Mouse (Mus musculus) liver, embryonic 15.5 days (tissue): ENCODE data around the gene Mypn. TPM values are rescaled to one million over a fixed set of nuclear protein-coding genes. Genes with fewer than 3 reads are reported as not detected.

Experiments
- ATAC-seq: fragments of 200-750 bp; cut with Nextera tagmentation; 2 replicates; pipeline ENCODE4 v1.8.0; 2017; ENCODE audit warnings: moderate number of reproducible peaks, mild to moderate bottlenecking, moderate library complexity; ENCODE audit not compliant: insufficient read depth
- H3K27ac ChIP-seq: fragments of 300-500 bp; sonication (generic); replicated peaks from 2 replicates; pipeline ENCODE4 v1.5.1; 2015; ENCODE audit warnings: mild to moderate bottlenecking, inconsistent platforms
- H3K27me3 ChIP-seq: fragments of 300-500 bp; sonication (generic); 2 replicates; pipeline ENCODE4 v1.6.1; 2015; ENCODE audit warnings: mild to moderate bottlenecking, inconsistent platforms
- H3K36me3 ChIP-seq: fragments of 300-500 bp; sonication (generic); replicated peaks from 2 replicates; pipeline ENCODE4 v1.6.1; 2015; ENCODE audit warnings: moderate library complexity, mild to moderate bottlenecking, inconsistent platforms
- H3K4me1 ChIP-seq: fragments of 300-500 bp; sonication (generic); replicated peaks from 2 replicates; pipeline ENCODE4 v1.6.1; 2015; ENCODE audit warnings: inconsistent platforms
- H3K4me2 ChIP-seq: fragments of 300-500 bp; sonication (generic); 2 replicates; pipeline ENCODE4 v1.6.1; 2015; ENCODE audit warnings: moderate library complexity, mild to moderate bottlenecking, inconsistent platforms
- H3K4me3 ChIP-seq: fragments of 300-500 bp; sonication (generic); replicated peaks from 2 replicates; pipeline ENCODE4 v1.5.1; 2015; ENCODE audit warnings: mild to moderate bottlenecking, inconsistent platforms
- H3K9ac ChIP-seq: fragments of 300-500 bp; sonication (generic); 2 replicates; pipeline ENCODE4 v1.6.1; 2015; ENCODE audit warnings: moderate library complexity, mild to moderate bottlenecking, inconsistent platforms
- H3K9me3 ChIP-seq: fragments of 300-500 bp; sonication (generic); replicated peaks from 2 replicates; pipeline ENCODE4 v1.6.1; 2016; ENCODE audit warnings: inconsistent platforms
- WGBS: fragments of 180-500 bp; shearing (Covaris S2); methylation state at CpG from one replicate; pipeline ENCODE4 v1.1.7; 2015; ENCODE audit warnings: mixed read lengths; ENCODE audit not compliant: insufficient replicate concordance; 5-methylcytosine and 5-hydroxymethylcytosine counted together
- polyA plus RNA-seq: library from polyadenylated mRNA; unstranded; fragments of >200 nt; fragmentation: Nextera tagmentation; extraction: Ambion mirVana; gene quantifications from 2 replicates; pipeline ENCODE4 v1.2.1, GENCODE M21; 2015

Gene Mypn
- polyA plus RNA-seq, 1 experiment from 2014 or later: 0.30 TPM

- no peak overlapping the region for H3K4me3 ChIP-seq
- H3K27ac ChIP-seq: no peak overlapping the region
- peak; percentile 73 for ATAC-seq
- H3K4me1 ChIP-seq: peaks cover 22% of the 10 kb centered on the region
- no peak overlapping the region for H3K9ac ChIP-seq
- H3K4me2 ChIP-seq: peak overlapping the region; percentile 5; the same call in 1 of the 2 replicates
- no peaks in the 10 kb centered on the region for H3K36me3 ChIP-seq
- WGBS: 22% methylated on average over 10 of the region's 10 CpGs
- H3K9me3 ChIP-seq: no peaks in the 10 kb centered on the region
- peaks cover 24% of the 10 kb centered on the region for H3K27me3 ChIP-seq
These were observed 117.4 kb downstream of the Mypn start for GRCm38 (mm10) chr10:63086304-63086703.

DNA sequence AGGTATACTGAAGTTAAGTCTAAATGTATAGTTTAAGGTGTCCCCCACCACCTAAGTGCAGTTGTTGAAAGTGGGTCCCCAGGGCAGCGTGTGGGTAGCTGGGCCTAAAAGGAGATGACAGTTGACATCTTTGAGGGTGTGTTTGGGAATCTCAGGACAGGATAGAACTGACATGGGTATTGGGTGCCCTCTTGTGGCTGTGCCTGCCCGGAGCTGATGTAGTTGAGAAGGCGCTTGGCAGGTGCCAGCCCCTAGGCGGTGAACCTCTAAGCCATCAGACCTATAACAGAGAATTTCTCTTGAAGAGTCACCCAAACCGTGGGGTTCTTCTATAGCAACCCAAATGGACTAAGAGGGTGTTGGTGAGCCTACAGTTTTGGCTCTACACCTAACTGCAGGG is 137.8 kb downstream of the Mypn start:
- Histone ChIP-seq H3K9me3 (no peaks in the 10 kb centered on the region), H3K36me3 (no peaks in the 10 kb centered on the region; the same call in 1 of the 2 replicates), H3K4me1 (peaks cover 8% of the 10 kb centered on the region; the same call in 1 of the 2 replicates), H3K4me3 (no peak overlapping the region), H3K27ac (no peak overlapping the region), H3K4me2 (no peak overlapping the region), H3K27me3 (no peaks in the 10 kb centered on the region), H3K9ac (no peak overlapping the region)
- WGBS: 20% methylated on average over 5 of the region's 5 CpGs
- ATAC-seq: no peak

Other genes with a start within 250 kb of the Mypn start
- gene Rufy2, start 223.7 kb downstream of the Mypn start, polyA plus RNA-seq: 1.8 and 2.2 TPM in 2 replicates
- gene Hnrnph3, start 179.7 kb downstream of the Mypn start, polyA plus RNA-seq: 21.0 and 21.7 TPM in 2 replicates
- gene Pbld2, start 179.6 kb downstream of the Mypn start, polyA plus RNA-seq: 3.4 and 4.4 TPM in 2 replicates
- 17.9 and 27.8 TPM in 2 replicates for gene Pbld1, start 143.8 kb downstream of the Mypn start, polyA plus RNA-seq
- gene Atoh7, start 104.3 kb downstream of the Mypn start, polyA plus RNA-seq: not detected in 2 replicates
- gene Herc4, start 39.9 kb upstream of the Mypn start, polyA plus RNA-seq: 26.8 and 31.3 TPM in 2 replicates
- 3.1 and 3.5 TPM in 2 replicates for gene Sirt1, start 177.8 kb upstream of the Mypn start, polyA plus RNA-seq
- gene Dnajc12, start 178.5 kb upstream of the Mypn start, polyA plus RNA-seq: 14.8 and 16.7 TPM in 2 replicates
- not detected in 2 replicates for gene Gm7075, start 217.8 kb upstream of the Mypn start, polyA plus RNA-seq
- 0.03 and 0.12 TPM in 2 replicates for gene Ctnna3, start 226.1 kb upstream of the Mypn start, polyA plus RNA-seq